Mouse (Mus musculus) G1E (cell line): ENCODE results near the gene Mcat. TPM values are rescaled to one million over a fixed set of nuclear protein-coding genes. Genes with fewer than 3 reads are reported as not detected.

Experiments
- ATAC-seq: 2 replicates; pipeline ENCODE4 v1.8.0; 2016; ENCODE audit warnings: mild to moderate bottlenecking; ENCODE audit not compliant: insufficient number of reproducible peaks, poor library complexity, low FRiP score, severe bottlenecking; ENCODE audit errors: extremely low read depth
- DNase-seq: peaks from one replicate; pipeline ENCODE4 v3.0.0; 2012; ENCODE audit warnings: low spot score
- H3K27me3 ChIP-seq: 2 replicates; pipeline ENCODE4 v1.6.1; 2012; ENCODE audit warnings: mild to moderate bottlenecking, low read length, inconsistent platforms; ENCODE audit not compliant: insufficient read depth
- H3K36me3 ChIP-seq: replicated peaks from 2 replicates; pipeline ENCODE3; 2012; ENCODE audit warnings: mild to moderate bottlenecking, inconsistent platforms
- H3K4me1 ChIP-seq: 2 replicates; pipeline ENCODE4 v1.6.1; 2012; ENCODE audit warnings: low read depth, low read length, inconsistent platforms, mixed read lengths; ENCODE audit not compliant: insufficient read depth
- H3K4me3 ChIP-seq: 2 replicates; pipeline ENCODE4 v1.5.1; 2012; ENCODE audit warnings: low read depth, mild to moderate bottlenecking, inconsistent platforms, low read length, moderate library complexity, mixed read lengths
- H3K9me3 ChIP-seq: replicated peaks from 2 replicates; pipeline ENCODE4 v1.6.1; 2012; ENCODE audit warnings: inconsistent platforms
- CTCF ChIP-seq: IDR thresholded peaks from 2 replicates; pipeline ENCODE4 v1.5.1; 2012; ENCODE audit warnings: low read depth, low read length, inconsistent platforms, mixed read lengths
- GATA1 ChIP-seq: IDR thresholded peaks from 2 replicates; pipeline ENCODE4 v1.6.1; 2012; ENCODE audit warnings: borderline replicate concordance, low read length, inconsistent platforms, mixed read lengths
- GATA2 ChIP-seq: IDR thresholded peaks from 2 replicates; pipeline ENCODE4 v1.6.1; 2012; ENCODE audit warnings: low read depth, low read length, inconsistent platforms, borderline replicate concordance
- POLR2AphosphoS5 ChIP-seq: IDR thresholded peaks from 2 replicates; pipeline ENCODE4 v1.6.1; 2012; ENCODE audit warnings: low read depth, low read length, inconsistent platforms; ENCODE audit not compliant: insufficient replicate concordance
- TAL1 ChIP-seq: conservative IDR thresholded peaks from 2 replicates; pipeline ENCODE4 v1.6.1; 2012; ENCODE audit warnings: low read depth, low read length, inconsistent platforms, mixed read lengths
- polyA plus RNA-seq: library from polyadenylated mRNA; stranded (reverse); fragments of >175 nt; gene quantifications from 2 replicates; pipeline ENCODE4 v1.2.3, GENCODE M21; 2012
- total RNA-seq, 2 experiments: library from RNA; stranded (forward) in 1 of 2; stranded (reverse) in 1 of 2; fragments of 200-1000 nt in 1 of 2; fragments of >200 nt in 1 of 2; fragmentation: Nextera tagmentation in 1 of 2; gene quantifications; 2 replicates each; pipeline ENCODE4 v1.2.3; 2014 to 2017

Mcat gene
- total and polyA plus RNA-seq, 3 experiments: 14.0 to 17.7 (median 17.1) TPM

DNA sequence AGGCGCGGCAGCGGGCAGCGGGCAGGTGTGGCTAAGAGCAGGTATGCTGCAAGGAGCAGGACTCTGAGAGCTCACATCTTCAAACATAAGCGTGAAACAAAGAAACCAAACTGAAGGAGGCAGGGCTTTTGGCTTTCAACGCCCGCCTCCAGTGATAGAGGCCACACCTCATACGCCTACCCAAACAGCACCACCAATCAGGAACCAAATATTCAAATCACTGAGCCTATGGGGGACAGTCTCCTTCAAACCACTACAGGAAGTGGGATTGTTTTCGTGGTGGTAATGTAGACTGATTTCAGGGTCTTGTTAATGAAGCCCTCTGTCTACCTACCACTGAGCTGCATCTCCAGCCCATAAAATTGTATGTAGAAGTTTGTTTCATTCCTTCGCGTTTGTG is 6.1 kb upstream of the Mcat start:
- no peak overlapping the region for H3K4me3 ChIP-seq
- DNase-seq: no peak
- H3K36me3 ChIP-seq: peaks cover 61% of the 10 kb centered on the region
- no peak for ATAC-seq
- H3K27me3 ChIP-seq: no peaks in the 10 kb centered on the region
- TF ChIP-seq TAL1 (no peak), CTCF (no peak)
- no peaks in the 10 kb centered on the region for H3K9me3 ChIP-seq
- H3K4me1 ChIP-seq: peaks cover 61% of the 10 kb centered on the region

DNA sequence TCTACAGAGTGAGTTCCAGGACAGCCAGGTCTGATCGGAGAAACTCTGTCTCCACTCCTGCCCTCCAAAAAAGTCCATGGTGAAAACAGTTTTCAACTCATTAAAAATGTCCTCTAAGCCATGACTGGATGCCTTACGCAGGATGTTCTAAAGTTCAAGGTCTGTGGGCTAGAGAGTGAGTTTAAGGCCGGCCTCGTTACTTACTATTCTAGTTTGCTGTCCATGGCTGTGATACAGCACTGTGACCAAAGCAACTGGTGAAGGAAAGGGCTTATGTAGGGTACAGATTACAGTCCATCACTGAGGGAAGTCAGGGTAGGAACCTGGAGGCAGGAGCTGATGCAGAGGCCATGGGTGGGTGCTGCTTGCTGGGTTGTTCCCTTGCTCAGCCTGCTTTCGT is 5.0 kb upstream of the Mcat start:
- no peaks in the 10 kb centered on the region for H3K9me3 ChIP-seq
- TF ChIP-seq POLR2AphosphoS5 (no peak), CTCF (no peak), GATA1 (no peak), TAL1 (no peak), GATA2 (no peak)
- ATAC-seq (no peak), DNase-seq (no peak)
- H3K4me1 ChIP-seq: peaks cover 68% of the 10 kb centered on the region
- no peak overlapping the region for H3K4me3 ChIP-seq
- H3K36me3 ChIP-seq: peaks cover 49% of the 10 kb centered on the region
- H3K27me3 ChIP-seq: no peaks in the 10 kb centered on the region

DNA sequence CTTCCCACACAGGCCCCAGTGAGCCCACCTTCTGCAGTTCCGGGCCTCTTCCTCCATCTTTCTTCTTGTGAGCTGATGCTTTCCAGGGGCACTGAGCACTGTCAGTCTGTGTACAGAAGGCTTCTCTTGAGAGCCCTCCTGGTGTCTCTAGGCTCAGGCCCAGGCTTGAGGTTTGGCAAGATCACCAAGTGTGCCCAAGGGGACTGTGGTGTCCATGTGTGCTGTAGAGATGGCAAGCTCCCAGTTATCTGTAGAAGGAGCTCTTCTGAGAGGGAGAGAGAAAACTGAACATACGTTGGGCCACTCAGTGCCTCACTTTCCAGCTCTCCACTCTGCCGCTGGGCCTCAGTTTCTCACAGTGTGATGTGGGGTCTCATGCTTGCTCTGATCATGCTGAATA is 4.1 kb upstream of the Mcat start:
- no peak for DNase-seq
- Histone ChIP-seq H3K27me3 (no peaks in the 10 kb centered on the region), H3K4me3 (no peak overlapping the region), H3K4me1 (peaks cover 74% of the 10 kb centered on the region), H3K9me3 (no peaks in the 10 kb centered on the region), H3K36me3 (peaks cover 46% of the 10 kb centered on the region)
- no peak for TF ChIP-seq GATA2
- no peak for TF ChIP-seq CTCF
- TF ChIP-seq TAL1: no peak
- no peak for TF ChIP-seq POLR2AphosphoS5
- no peak for TF ChIP-seq GATA1
- no peak for ATAC-seq

DNA sequence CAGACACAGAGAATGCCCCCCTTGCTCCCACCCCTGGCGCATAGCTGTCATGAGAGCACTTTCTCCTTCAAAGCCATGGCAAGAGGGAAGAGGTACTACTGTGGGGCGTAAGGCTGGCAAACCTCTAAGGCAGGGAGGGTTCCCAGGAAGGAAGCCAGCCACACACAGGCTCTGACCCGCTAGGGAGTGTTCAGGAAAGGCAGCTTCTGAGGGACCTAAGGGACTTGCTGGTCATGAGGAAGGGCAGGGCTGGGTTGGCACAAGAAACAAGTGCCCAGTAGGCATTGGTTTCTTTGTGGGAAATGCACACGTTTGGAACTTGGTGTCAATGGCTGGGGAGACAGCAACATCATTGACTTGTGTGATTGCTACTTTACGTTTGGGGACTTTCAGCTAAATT is 2.4 kb upstream of the Mcat start:
- H3K27me3 ChIP-seq: no peaks in the 10 kb centered on the region
- DNase-seq (no peak), ATAC-seq (no peak)
- H3K4me3 ChIP-seq: no peak overlapping the region; the same call in 1 of the 2 replicates
- peaks cover 30% of the 10 kb centered on the region for H3K36me3 ChIP-seq
- H3K4me1 ChIP-seq: peaks cover 77% of the 10 kb centered on the region
- TF ChIP-seq TAL1 (no peak), GATA2 (no peak), POLR2AphosphoS5 (no peak), GATA1 (no peak), CTCF (no peak)
- H3K9me3 ChIP-seq: no peaks in the 10 kb centered on the region

DNA sequence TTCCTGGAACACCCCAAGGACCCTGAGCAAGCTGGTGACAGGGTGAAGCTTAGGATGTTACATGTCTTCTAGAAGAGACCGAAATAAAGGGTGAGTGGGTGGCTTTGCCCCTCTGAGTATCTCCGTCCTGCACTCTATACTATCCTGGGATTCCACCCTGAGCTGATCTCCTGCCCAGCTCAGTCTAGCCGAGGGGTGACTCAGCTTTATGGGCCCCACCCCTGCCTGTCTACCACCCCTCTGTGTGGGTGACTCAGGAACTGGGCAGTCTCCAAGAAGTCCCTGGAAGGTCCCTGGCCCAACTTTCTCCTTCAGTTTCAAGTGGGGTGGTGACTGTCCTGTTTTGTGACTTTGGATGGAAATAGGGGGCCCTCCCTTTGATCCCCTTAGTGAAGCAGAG is 1.8 kb upstream of the Mcat start:
- no peak for TF ChIP-seq GATA1
- no peaks in the 10 kb centered on the region for H3K27me3 ChIP-seq
- peaks cover 25% of the 10 kb centered on the region for H3K36me3 ChIP-seq
- H3K9me3 ChIP-seq: no peaks in the 10 kb centered on the region
- H3K4me1 ChIP-seq: peaks cover 74% of the 10 kb centered on the region
- peak; percentile 31 for DNase-seq
- peak; percentile 64 for ATAC-seq
- peak overlapping the region; percentile 53; the same call in 1 of the 2 replicates for H3K4me3 ChIP-seq

DNA sequence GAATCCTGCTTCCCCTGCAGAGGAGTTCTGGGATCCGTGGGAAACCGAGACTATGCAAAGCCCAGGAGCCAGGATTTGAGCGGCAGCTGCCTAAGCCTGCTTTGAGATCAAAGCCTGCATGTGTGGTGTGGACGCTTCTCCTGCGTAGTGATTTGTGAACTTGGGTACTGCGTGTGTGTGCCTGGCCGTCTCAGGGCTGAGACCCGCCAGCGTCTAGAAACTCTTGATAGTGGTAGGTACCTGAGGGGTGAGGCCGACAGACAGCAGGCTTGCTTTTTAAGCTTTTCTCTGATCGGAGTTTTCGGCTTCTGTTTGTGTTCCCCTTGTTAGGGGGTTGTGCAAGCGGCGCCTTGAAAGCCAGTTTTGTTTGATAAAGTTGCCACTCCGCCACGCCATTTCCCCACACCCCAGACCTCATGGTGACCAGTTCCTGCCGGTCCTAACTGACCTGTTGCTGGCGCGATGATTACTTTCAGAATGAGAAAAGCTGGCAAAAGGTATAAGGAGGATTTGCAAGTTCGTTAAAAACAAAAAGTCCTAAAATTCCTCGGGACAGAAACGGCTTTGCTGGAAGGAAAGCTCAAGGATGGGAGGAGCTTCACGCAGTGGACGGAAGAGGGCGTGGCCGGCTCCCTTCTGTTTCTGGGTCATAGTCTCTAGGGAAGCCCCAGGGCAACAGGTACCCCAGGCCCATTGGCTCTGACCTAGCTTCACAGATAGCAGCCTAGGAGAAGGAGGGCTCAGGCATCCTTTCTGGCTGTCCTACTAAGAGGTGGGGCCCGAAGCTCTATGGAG is 467 bp upstream of the Mcat start:
- Histone ChIP-seq H3K4me3 (peak overlapping the region; percentile 87), H3K9me3 (no peaks in the 10 kb centered on the region), H3K36me3 (peaks cover 12% of the 10 kb centered on the region), H3K4me1 (peaks cover 61% of the 10 kb centered on the region), H3K27me3 (no peaks in the 10 kb centered on the region)
- no peak for ATAC-seq
- peak; percentile 37 for DNase-seq
- no peak for TF ChIP-seq GATA2
- no peak for TF ChIP-seq GATA1
- no peak for TF ChIP-seq POLR2AphosphoS5
- no peak for TF ChIP-seq TAL1
- no peak for TF ChIP-seq CTCF
